Mouse (Mus musculus) MEL (cell line): ENCODE measurements around the gene Serpind1.

Experiments used
- CHD2 ChIP-seq: IDR thresholded peaks from 2 replicates; pipeline ENCODE4 v1.6.1; 2011; ENCODE audit warnings: low read length, improper control_type of control experiment
- CTCF ChIP-seq, 3 experiments: IDR thresholded peaks in 2 of 3; conservative IDR thresholded peaks in 1 of 3; 2 replicates each; pipeline ENCODE4 v1.5.1; 2011 to 2012; ENCODE audit warnings: low read length in 3 of 3, low read depth in 2 of 3, mild to moderate bottlenecking in 2 of 3, improper control_type of control experiment in 1 of 3, inconsistent platforms in 1 of 3, mixed read lengths in 1 of 3, moderate library complexity in 1 of 3; ENCODE audit not compliant: control insufficient read depth in 1 of 3, insufficient read depth in 1 of 3, poor library complexity in 1 of 3, severe bottlenecking in 1 of 3
- E2F4 ChIP-seq: IDR thresholded peaks from 2 replicates; pipeline ENCODE4 v1.6.1; 2011; ENCODE audit warnings: low read depth, low read length, improper control_type of control experiment, borderline replicate concordance
- KAT2A ChIP-seq: conservative IDR thresholded peaks from 2 replicates; pipeline ENCODE4 v1.6.1; 2012; ENCODE audit warnings: low read depth, low read length, improper control_type of control experiment, inconsistent platforms
- POLR2A ChIP-seq, 2 experiments: IDR thresholded peaks; 2 replicates each; pipeline ENCODE4 v1.6.1; 2011 to 2012; ENCODE audit warnings: low read length in 2 of 2, mild to moderate bottlenecking in 2 of 2, control low read depth in 1 of 2, improper control_type of control experiment in 1 of 2, low read depth in 1 of 2, moderate library complexity in 1 of 2; ENCODE audit not compliant: control insufficient read depth in 1 of 2, insufficient read depth in 1 of 2, poor library complexity in 1 of 2
- TAL1 ChIP-seq: IDR thresholded peaks from 2 replicates; pipeline ENCODE4 v1.6.1; 2012; ENCODE audit warnings: mild to moderate bottlenecking, inconsistent platforms, low read length, moderate library complexity, mixed read lengths
- ZMIZ1 ChIP-seq: IDR thresholded peaks from 2 replicates; pipeline ENCODE4 v1.6.1; 2012; ENCODE audit warnings: low read depth, mild to moderate bottlenecking, inconsistent platforms, low read length, improper control_type of control experiment, moderate library complexity

- TF ChIP-seq ZMIZ1 (no peak), POLR2A (IDR thresholded peaks at IDR 0.05; ENCODE audit: control insufficient read depth in 1 of 2, insufficient read depth in 1 of 2, low read depth in 1 of 2, low read length in 2 of 2, poor library complexity in 1 of 2) (no peak), TAL1 (no peak), CTCF (IDR thresholded peaks at IDR 0.05 in 2 of 3, conservative IDR thresholded peaks at IDR 0.05 in 1 of 3; ENCODE audit: control insufficient read depth in 1 of 3, insufficient read depth in 1 of 3, low read depth in 2 of 3, low read length in 3 of 3, poor library complexity in 1 of 3, severe bottlenecking in 1 of 3) (no peak), CHD2 (no peak), E2F4 (no peak), KAT2A (no peak)
These were observed 1.2 kb upstream of the Serpind1 start for GRCm38 (mm10) chr16:17329848-17330570.
